Comparison of ENCODE assay signal across 11 mouse cellular contexts in the genomic region with DNA sequence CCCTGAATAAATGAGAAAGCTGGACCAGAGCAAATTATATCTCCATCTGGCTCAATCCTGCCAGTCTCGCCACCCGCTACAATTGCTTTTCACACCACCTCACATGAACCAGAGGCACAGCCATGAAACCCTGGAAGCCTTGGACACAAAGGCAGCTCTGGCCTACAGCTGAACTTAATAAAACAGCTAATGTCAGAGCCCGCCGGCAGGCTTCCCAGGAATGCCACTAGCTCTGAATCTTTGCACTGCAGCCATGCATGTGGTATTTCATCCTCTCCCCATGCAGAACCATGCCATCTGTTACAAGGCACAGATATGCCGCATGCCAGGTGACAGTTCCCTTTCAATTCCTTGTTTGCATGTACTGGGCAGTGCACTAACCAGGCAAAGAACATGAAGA.
DNase-seq lines count a peak whose midpoint lies in the region; ATAC-seq lines count a peak whose summit lies in the region.
"Had no signal": no experiment of that assay in that cellular context is flagged by ENCODE, and none has a peak within 500 bp of the region (broad histone marks: within the 10 kb centered on the region; RNA-seq: fewer than 3 reads in every experiment).

No protein-coding gene starts in this region.

- ATAC-seq in limb, embryonic 12.5 days (ENCODE audit: insufficient number of reproducible peaks, insufficient read depth, low FRiP score, low TSS enrichment, low read depth) = peak; percentile 63; the same call in 1 of the 2 replicates
- no peak for ATAC-seq in granulocyte monocyte progenitor cell, adult 5-6 weeks (replicated peaks; ENCODE audit: poor library complexity, severe bottlenecking)

- H3K36me3 ChIP-seq in limb, embryonic 12.5 days = no peaks in the 10 kb centered on the region
- H3K36me3 ChIP-seq: embryonic facial prominence, embryonic 15.5 days had no signal

- H3K4me2 ChIP-seq in limb, embryonic 12.5 days = no peak overlapping the region
- H3K4me2 ChIP-seq: embryonic facial prominence, embryonic 15.5 days had no signal

- H3K9ac ChIP-seq in limb, embryonic 12.5 days (replicated peaks) = no peak overlapping the region
- H3K9ac ChIP-seq: embryonic facial prominence, embryonic 15.5 days had no signal

- H3K9me3 ChIP-seq in limb, embryonic 12.5 days = no peaks in the 10 kb centered on the region
- H3K9me3 ChIP-seq: embryonic facial prominence, embryonic 15.5 days had no signal

- DNase-seq in layer of hippocampus, postnatal 14 days (ENCODE audit: low spot score in 2 of 2) = peak; percentile 28 to 55
- no peak for DNase-seq in layer of hippocampus, adult 9-10 months (ENCODE audit: low spot score)
- peak; percentile 36 for DNase-seq in cerebellum, adult 11-12 months
- peak; percentile 73 to 77 for DNase-seq in cerebellum, postnatal 25 days
- DNase-seq in heart, adult 9 months (ENCODE audit: low spot score in 2 of 2) = no peak
- DNase-seq: gastrocnemius, postnatal 36 days; heart, postnatal 36 days had no signal

- H3K4me1 ChIP-seq in limb, embryonic 12.5 days (replicated peaks) = peaks cover 7% of the 10 kb centered on the region
- H3K4me1 ChIP-seq: embryonic facial prominence, embryonic 15.5 days had no signal

- H3K27ac ChIP-seq in limb, embryonic 12.5 days = no peak overlapping the region
- H3K27ac ChIP-seq: embryonic facial prominence, embryonic 15.5 days had no signal

- no peaks in the 10 kb centered on the region for H3K27me3 ChIP-seq in limb, embryonic 12.5 days
- H3K27me3 ChIP-seq: embryonic facial prominence, embryonic 15.5 days had no signal

- no peak overlapping the region for H3K4me3 ChIP-seq in limb, embryonic 12.5 days (replicated peaks)
- H3K4me3 ChIP-seq: embryonic facial prominence, embryonic 15.5 days; myocyte had no signal

- WGBS in limb, embryonic 12.5 days = 31% methylated on average over 5 of the region's 5 CpGs

Comparison
In these comparisons a context has a peak if more than half of its experiments do, and no peak if none do; other contexts are left out.
1. DNase-seq: peak in layer of hippocampus, postnatal 14 days (2 of 2), cerebellum, adult 11-12 months (single experiment) and cerebellum, postnatal 25 days (2 of 2); none in layer of hippocampus, adult 9-10 months (single experiment) and heart, adult 9 months (0 of 2).